Mouse (Mus musculus) embryonic fibroblast, embryonic 13.5 days (primary cell): ENCODE results near the gene Wdr49.

Experiments
- CTCF ChIP-seq: IDR thresholded peaks from 2 replicates; pipeline ENCODE4 v1.5.1; 2011; ENCODE audit warnings: mild to moderate bottlenecking, control low read depth, low read length, moderate library complexity, borderline replicate concordance; ENCODE audit not compliant: insufficient read depth
- POLR2A ChIP-seq: IDR thresholded peaks from 2 replicates; pipeline ENCODE4 v1.6.1; 2011; ENCODE audit warnings: low read depth, mild to moderate bottlenecking, control low read depth, low read length, moderate library complexity

DNA sequence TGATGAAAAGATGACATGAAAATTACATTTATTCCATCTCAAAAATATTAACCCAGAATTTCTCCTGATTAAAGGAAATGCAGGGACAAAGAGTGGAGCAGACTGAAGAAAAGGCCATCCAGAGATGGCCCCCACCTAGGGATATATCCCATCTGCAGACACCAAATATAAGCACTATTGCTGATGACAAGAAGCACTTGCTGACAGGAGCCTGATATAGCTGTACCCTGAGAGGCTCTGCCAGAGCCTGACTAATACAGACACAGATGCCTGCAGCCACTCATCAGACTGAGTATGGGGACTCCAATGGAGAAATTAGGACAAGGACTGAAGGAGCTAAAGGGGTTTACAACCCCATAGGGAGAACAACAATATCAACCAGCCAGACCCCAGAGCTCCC lies 206.8 kb downstream of the Wdr49 start:
- no peak for TF ChIP-seq CTCF
- TF ChIP-seq POLR2A = no peak
